Mouse (Mus musculus) CD4-positive, CD25-positive, alpha-beta regulatory T cell, adult 2 months (primary cell): ENCODE data around the gene Errfi1.

ENCODE experiments used
- DNase-seq: peaks from one replicate; pipeline ENCODE4 v3.0.0-alpha.2; 2012; ENCODE audit warnings: low read depth, low spot score

Errfi1 gene

DNA sequence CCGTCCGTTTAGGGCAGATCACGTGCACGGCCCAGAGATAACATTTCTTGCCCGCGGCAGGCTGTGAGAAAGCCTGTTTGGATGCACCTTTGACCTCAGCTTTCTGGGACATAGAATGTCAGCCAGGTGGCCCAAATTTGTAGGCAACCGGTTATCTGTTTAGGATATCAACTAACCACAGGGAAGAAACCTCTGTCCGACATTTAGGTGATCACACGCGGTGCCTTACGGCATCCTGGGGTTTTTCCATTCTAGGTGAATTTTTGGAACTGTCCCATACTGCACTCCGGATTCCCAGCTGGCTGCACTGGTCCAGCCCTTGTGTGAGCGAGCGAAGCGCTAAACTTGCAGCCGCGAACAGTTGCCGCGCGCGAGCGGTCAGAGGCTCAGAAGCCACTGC is 25.9 kb downstream of the Errfi1 start:
- DNase-seq: no peak

DNA sequence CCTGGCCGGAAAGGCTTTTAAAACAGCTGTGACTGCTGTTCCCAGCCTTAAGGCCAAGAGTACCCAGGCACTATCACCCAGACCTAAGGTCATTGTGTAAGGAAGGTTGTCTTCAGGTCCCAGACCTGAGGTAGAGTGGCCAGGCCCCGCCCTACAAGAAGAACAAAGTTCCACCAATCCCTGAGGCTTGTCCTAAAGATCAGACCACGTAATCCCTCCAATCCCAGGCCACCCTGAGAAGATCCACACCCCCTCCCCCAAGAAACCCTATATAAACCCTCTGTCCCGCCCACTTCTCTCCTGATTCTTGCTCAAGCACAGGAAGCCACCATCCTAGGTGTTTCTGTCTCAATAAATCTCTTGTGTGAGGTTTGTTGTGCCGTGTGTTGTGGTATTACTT is 26.6 kb downstream of the Errfi1 start:
- DNase-seq: no peak

- DNase-seq: no peak
Measured at GRCm38 (mm10) chr4:150882632-150883031, 28.9 kb downstream of the Errfi1 start.

DNA sequence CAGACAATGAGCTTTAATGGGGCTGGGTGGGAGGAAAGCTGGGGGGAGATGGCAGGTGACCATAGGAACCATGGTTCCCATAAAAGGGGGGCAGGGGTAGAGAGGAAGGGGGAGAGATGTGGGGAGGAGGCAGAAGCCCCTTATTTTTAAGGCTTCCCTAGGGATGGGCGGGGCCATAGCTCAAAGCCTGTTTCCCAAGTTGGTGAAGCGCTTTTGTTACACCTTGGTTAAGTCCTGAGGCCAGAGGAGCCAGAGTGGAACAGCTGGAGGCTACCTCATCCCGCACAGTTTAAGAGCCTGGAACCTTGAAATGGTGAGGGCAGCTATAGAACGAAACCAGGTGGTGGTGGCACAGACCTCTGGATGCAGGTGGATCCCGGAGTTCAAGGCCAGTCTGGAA is 34.2 kb downstream of the Errfi1 start:
- DNase-seq: no peak

DNA sequence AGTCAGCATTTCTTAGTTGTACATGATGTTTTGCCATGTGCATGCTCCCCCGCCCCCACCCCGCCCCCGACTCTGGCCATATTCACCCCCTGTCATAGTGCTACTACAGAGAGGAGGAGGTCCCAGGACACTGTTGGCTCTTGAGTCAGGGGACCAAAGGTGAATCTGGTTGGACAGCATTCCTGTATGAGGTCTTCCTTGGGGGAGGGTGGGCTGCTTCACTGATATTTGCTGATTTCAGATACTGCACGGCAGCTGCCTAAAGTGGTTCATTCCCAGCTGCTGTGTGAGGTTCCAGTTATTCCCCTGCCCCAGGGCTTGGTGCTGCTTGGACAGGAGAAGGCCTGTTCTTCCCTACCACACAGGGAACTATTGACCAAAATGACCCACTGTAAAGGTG is 34.8 kb downstream of the Errfi1 start:
- DNase-seq: no peak

- DNase-seq: no peak
Measured at GRCm38 (mm10) chr4:150889273-150889954, 35.7 kb downstream of the Errfi1 start.

DNA sequence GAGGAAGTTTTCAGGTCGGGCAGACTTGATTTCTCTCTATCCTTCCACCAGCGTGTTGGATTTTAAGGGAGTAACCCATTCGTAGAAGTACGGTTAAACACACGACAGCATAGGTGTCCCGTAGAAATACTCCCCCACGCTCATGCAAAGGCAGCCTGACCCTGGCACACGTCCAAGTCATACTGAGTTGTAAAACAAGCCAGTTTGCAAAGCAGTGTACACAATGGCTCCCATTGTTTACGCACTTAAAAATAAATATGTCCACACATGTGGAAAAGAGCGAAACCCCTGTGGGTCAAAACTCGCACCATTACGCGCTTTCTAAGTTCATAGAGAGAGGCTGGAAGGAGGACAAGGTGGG is 36.2 kb downstream of the Errfi1 start:
- DNase-seq: no peak

DNA sequence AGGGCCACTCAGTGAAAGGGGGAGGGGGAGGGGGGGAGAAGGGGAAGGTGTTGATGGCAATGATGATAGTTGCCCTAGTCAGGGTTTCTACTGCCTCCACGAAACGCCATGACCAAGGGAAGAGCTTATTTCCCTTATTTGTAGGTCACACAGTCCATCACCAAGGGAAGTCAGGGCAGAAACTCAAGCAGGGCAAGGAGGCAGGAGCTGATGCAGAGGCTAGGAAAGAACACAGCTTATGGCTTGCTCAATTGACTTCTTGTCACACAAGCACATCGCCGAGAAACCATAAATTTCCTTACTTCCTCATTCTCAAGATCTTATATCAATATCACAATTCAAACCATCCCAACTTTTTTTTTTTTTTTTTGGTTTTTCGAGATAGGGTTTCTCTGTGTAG is 37.6 kb downstream of the Errfi1 start:
- DNase-seq: no peak

GRCm38 (mm10) chr4:150894718-150895501 is 41.2 kb downstream of the Errfi1 start:
- no peak for DNase-seq

- DNase-seq: no peak
Measured at GRCm38 (mm10) chr4:150896896-150897624, 43.3 kb downstream of the Errfi1 start.

- DNase-seq: peak; percentile 89
Measured at GRCm38 (mm10) chr4:150898716-150899365, 45.1 kb downstream of the Errfi1 start.

- no peak for DNase-seq
Measured at GRCm38 (mm10) chr4:150900486-150900885, 46.8 kb downstream of the Errfi1 start.

- DNase-seq: peak; percentile 88
Measured at GRCm38 (mm10) chr4:150901651-150902050, 47.9 kb downstream of the Errfi1 start.

- no peak for DNase-seq
Measured at GRCm38 (mm10) chr4:150902062-150902461, 48.3 kb downstream of the Errfi1 start.

GRCm38 (mm10) chr4:150903091-150903742 is 49.5 kb downstream of the Errfi1 start:
- no peak for DNase-seq

- no peak for DNase-seq
Measured at GRCm38 (mm10) chr4:150907099-150907498, 53.4 kb downstream of the Errfi1 start.

DNA sequence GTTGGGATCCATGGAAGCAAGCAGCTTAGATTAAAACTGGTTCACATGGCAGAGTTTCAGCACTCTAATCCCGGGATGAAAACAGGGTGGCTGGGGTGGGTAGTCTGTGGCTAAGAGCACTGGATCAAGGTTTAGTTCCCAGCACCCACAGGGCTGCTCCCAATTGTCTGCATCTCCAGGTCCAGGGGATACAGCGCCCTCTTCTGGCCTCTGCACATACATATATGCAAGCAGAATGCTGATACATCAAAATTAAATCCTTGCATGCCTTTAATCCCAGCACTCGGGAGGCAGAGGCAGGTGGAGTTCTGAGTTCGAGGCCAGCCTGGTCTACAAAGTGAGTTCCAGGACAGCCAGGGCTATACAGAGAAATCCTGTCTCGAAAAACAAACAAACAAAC is 54.8 kb downstream of the Errfi1 start:
- DNase-seq: peak; percentile 64

DNA sequence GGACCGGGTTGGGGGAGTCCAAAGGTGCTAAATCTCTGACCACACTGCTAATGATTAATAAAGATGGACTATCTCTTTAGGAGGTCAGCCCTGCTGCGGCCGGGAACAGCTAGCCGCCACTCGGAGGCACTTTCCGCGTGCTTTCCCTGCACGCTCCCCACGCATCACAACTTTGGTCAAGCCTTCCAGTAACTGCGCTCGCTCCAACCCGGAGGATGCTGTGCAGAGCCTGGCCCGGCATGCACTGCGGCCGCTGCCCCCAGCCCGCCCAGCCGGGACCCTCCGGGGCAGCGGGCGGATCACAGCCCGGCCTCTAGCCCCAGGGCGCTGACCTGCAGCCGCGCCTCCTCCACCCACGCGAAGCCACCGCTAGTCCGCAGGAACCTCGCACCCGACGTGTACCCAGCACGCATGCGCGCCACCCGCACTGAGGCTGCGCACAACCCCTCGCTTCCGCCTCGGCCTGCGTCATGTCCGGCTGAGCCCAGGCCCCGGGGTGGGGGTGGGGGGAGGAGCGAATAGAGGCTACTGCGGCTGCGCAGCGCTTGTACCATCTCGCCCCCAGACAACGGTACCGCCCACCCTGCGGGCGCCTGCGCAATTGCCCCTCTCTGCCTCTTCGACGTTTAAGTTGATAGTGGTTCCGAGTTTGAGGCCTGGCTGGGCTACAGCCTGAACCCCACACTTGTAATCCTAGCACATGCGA is 55.9 kb downstream of the Errfi1 start:
- DNase-seq: peak; percentile 100

DNA sequence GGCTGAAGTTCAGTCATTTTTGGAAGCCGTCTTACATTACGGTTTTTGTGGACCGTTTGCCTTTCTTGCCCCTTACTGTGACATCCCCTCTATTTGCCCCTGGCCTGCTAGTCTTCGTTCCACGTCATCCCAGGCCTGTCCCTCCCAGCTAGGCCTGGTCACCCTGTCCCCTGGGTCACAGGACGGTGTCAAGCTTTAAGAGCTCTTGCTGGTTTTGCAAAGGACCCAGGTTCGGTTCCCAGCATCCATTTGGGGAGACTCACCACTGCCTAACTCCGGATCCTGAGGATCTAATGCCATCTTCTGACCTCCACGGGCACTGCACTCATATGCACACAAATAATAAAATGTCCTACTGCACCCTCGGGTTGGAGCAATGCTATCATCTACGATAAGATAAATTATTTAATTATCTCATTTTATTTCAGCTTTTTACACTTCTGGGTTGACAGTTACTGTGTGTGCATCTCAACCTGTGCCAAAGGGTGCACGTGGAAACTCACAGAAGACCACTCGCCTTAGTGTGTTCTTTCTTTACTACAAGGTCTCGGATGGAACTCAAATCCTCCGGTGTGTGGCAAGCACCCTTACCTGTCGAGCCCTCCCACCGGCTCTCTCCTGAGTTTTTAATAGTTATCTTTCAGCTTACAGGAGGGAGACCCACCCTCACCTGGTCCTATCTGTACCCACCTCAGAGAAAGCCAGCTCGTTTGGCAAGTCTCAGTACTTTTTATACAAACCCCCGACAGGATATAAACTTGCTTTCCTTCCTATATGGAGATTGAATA is 56.6 kb downstream of the Errfi1 start:
- no peak for DNase-seq

DNA sequence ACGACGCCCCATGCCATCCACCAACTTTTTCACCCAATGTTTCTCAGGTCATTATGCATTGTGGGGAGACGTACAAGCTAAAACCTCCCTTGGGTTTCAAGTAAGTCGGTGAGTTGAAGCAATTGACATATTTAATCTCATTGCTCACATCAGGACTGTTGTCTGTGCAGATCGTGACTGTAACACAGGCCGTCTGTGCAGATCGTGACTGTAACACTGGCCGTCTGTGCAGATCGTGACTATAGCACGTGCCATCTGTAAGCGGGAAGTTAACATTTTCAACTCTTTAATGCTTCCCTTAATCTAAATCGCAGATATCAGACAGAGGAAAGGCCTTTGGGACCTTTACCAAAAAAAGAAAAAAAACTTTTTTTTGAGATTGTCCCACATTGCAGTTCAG is 60.0 kb downstream of the Errfi1 start:
- peak; percentile 60 for DNase-seq
